Mouse (Mus musculus) left cerebral cortex, adult 2 months (tissue): ENCODE measurements around the gene Cxcr2. TPM values are rescaled to one million over a fixed set of nuclear protein-coding genes. Genes with fewer than 3 reads are reported as not detected.

Experiments used
- DNase-seq, 2 experiments: peaks; one replicate each; pipeline ENCODE4 v3.0.0; 2021 to 2022; ENCODE audit warnings: low spot score in 2 of 2, mixed read lengths in 1 of 2; ENCODE audit errors: extremely low spot score in 1 of 2
- H3K27ac ChIP-seq: fragments of 200-600 bp; 2 replicates; pipeline ENCODE4 v1.8.1; 2022
- H3K4me3 ChIP-seq: fragments of 200-600 bp; 2 replicates; pipeline ENCODE4 v1.8.1; 2022
- CTCF ChIP-seq: fragments of 200-600 bp; IDR thresholded peaks from 2 replicates; pipeline ENCODE4 v1.8.1; 2022; ENCODE audit warnings: antibody characterized with exemption, mild to moderate bottlenecking, moderate library complexity
- intact Hi-C: fragments of 180-260 bp; cut with DNase I; formaldehyde crosslinking; loops from one replicate; pipeline ENCODE4 v1.15.1; 2025
- microRNA-seq, 2 experiments: library from miRNA; unstranded; fragments of <30 nt; microRNA quantifications; one replicate each; pipeline ENCODE4 v1.2.0; 2021
- total RNA-seq, 2 experiments: library from RNA; stranded (reverse); gene quantifications; 2 replicates each; pipeline ENCODE4 v1.2.3; 2021

Gene Cxcr2
- total RNA-seq, 2 experiments from 2014 or later: not detected

GRCm38 (mm10) chr1:74203457-74203856 lies 49.7 kb downstream of the Cxcr2 start:
- no peak for DNase-seq
- TF ChIP-seq CTCF: no peak
- Histone ChIP-seq H3K4me3 (no peak overlapping the region), H3K27ac (no peak overlapping the region)
- intact Hi-C loops: no loop called here

- peak; percentile 86 for TF ChIP-seq CTCF
- intact Hi-C loops: loop anchor here (2.0 to 5.0 kb wide), 5 partner anchors 35 to 247 kb away; partner anchors contain the start of genes Catip and Gpbar1
- no peak overlapping the region for H3K27ac ChIP-seq
- no peak for DNase-seq
- H3K4me3 ChIP-seq: no peak overlapping the region
These were observed 52.1 kb downstream of the Cxcr2 start for GRCm38 (mm10) chr1:74205881-74206280.

GRCm38 (mm10) chr1:74206642-74207041 lies 52.9 kb downstream of the Cxcr2 start:
- intact Hi-C loops: loop anchor here (2.0 to 5.0 kb wide), 5 partner anchors 34 to 246 kb away; partner anchors contain the start of genes Catip and Gpbar1
- TF ChIP-seq CTCF: no peak
- no peak for DNase-seq
- no peak overlapping the region for H3K27ac ChIP-seq
- H3K4me3 ChIP-seq: no peak overlapping the region

GRCm38 (mm10) chr1:74207906-74208305 lies 54.1 kb downstream of the Cxcr2 start:
- intact Hi-C loops: loop anchor here (2.0 to 5.0 kb wide), 5 partner anchors 33 to 245 kb away; partner anchors contain the start of genes Catip and Gpbar1
- no peak for TF ChIP-seq CTCF
- H3K4me3 ChIP-seq: no peak overlapping the region
- DNase-seq: peak; percentile 23 to 34
- no peak overlapping the region for H3K27ac ChIP-seq

- no peak overlapping the region for H3K27ac ChIP-seq
- no peak for TF ChIP-seq CTCF
- DNase-seq: no peak
- H3K4me3 ChIP-seq: no peak overlapping the region
- intact Hi-C loops: loop anchor here (5.0 kb wide), 2 partner anchors 153 to 178 kb away; partner anchors contain the start of gene Catip
These were observed 55.2 kb downstream of the Cxcr2 start for GRCm38 (mm10) chr1:74208941-74209340.

Small RNAs within 50 kb of the gene (microRNA-seq; reads per million reads assigned to microRNA genes)
- gene Mir1928: 0 reads per million in 2 experiments

Other genes with a start within 250 kb of the Cxcr2 start
- gene Tns1, start 29.5 kb upstream of the Cxcr2 start, total RNA-seq: 10 to 100 TPM; 43.5 to 46.4 TPM
- gene Rufy4, start 28.4 kb upstream of the Cxcr2 start, total RNA-seq: under 1 TPM in 1 of 2 experiments, not detected in 1; 0.19 TPM
- gene Cxcr1, start 40.6 kb downstream of the Cxcr2 start, total RNA-seq: not detected
- gene Arpc2, start 82.1 kb downstream of the Cxcr2 start, total RNA-seq: 100 to 1,000 TPM; 249 to 278 TPM
- not detected for gene Gpbar1, start 124.6 kb downstream of the Cxcr2 start, total RNA-seq
- 100 to 1,000 TPM; 140 to 143 TPM for gene Aamp, start 130.7 kb downstream of the Cxcr2 start, total RNA-seq
- 100 to 1,000 TPM; 155 to 164 TPM for gene Pnkd, start 130.9 kb downstream of the Cxcr2 start, total RNA-seq
- 10 to 100 TPM; 19.4 to 22.0 TPM for gene Tmbim1, start 151.6 kb downstream of the Cxcr2 start, total RNA-seq
- gene Catip, start 208.1 kb downstream of the Cxcr2 start, total RNA-seq: 1 to 10 TPM in 1 of 2 experiments, under 1 TPM in 1; 0.54 to 1.9 TPM
- 1 to 10 TPM; 5.0 to 5.4 TPM for gene Slc11a1, start 221.2 kb downstream of the Cxcr2 start, total RNA-seq
- 10 to 100 TPM; 21.6 to 25.6 TPM for gene Ctdsp1, start 237.5 kb downstream of the Cxcr2 start, total RNA-seq